Mouse (Mus musculus) erythroblast, embryonic 14.5 days (primary cell): ENCODE results near the gene Dact3. TPM values are rescaled to one million over a fixed set of nuclear protein-coding genes. Genes with fewer than 3 reads are reported as not detected.

ENCODE experiments used
- H3K27me3 ChIP-seq: 2 replicates; pipeline ENCODE4 v1.6.1; 2012; ENCODE audit warnings: inconsistent platforms; ENCODE audit not compliant: control insufficient read depth
- H3K36me3 ChIP-seq: 2 replicates; pipeline ENCODE4 v1.6.1; 2012; ENCODE audit warnings: mild to moderate bottlenecking, inconsistent platforms; ENCODE audit not compliant: control insufficient read depth
- H3K4me1 ChIP-seq: 2 replicates; pipeline ENCODE4 v1.6.1; 2012; ENCODE audit warnings: inconsistent platforms; ENCODE audit not compliant: control insufficient read depth
- H3K4me3 ChIP-seq: replicated peaks from 2 replicates; pipeline ENCODE3; 2012; ENCODE audit warnings: moderate library complexity, mild to moderate bottlenecking, inconsistent platforms
- H3K9me3 ChIP-seq: 2 replicates; pipeline ENCODE4 v1.6.1; 2012; ENCODE audit warnings: low read length, inconsistent platforms, mixed read lengths; ENCODE audit not compliant: control insufficient read depth
- GATA1 ChIP-seq: IDR thresholded peaks from 2 replicates; pipeline ENCODE4 v1.6.1; 2012; ENCODE audit warnings: low read length, inconsistent platforms, mixed read lengths
- TAL1 ChIP-seq: IDR thresholded peaks from 3 replicates; pipeline ENCODE4 v1.6.1; 2012; ENCODE audit warnings: low read length, inconsistent platforms, mixed read lengths
- polyA plus RNA-seq: library from polyadenylated mRNA; stranded (reverse); fragments of >175 nt; gene quantifications from 2 replicates; pipeline ENCODE4 v1.2.3, GENCODE M21; 2012

Gene Dact3
- polyA plus RNA-seq, 1 experiment, result 0.02 TPM

DNA sequence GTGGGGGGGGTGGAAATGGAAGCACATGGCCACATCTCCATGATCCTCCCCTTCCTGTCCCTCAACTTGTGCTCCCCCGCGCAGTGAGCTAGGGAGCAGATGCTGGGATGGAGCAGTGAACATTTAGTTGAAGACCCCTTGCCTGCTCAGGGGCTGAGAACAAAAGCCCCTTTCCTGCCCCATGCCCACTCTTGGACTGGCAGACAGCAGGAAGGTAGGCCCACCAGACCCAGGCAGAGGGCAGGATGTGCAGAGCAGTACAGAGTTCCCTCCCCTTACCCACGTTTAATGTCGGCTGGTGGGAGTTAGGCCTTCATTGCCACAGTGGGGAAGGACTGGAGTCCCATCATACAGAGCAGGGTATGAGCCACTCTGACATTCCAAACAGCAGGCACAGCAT, 34.0 kb upstream of the Dact3 start:
- TF ChIP-seq TAL1 (no peak), GATA1 (no peak)
- Histone ChIP-seq H3K4me1 (peaks cover 66% of the 10 kb centered on the region), H3K4me3 (no peak overlapping the region), H3K36me3 (peaks cover 57% of the 10 kb centered on the region), H3K27me3 (no peaks in the 10 kb centered on the region), H3K9me3 (no peaks in the 10 kb centered on the region)

- no peak for TF ChIP-seq TAL1
- no peak for TF ChIP-seq GATA1
- Histone ChIP-seq H3K4me1 (peaks cover 66% of the 10 kb centered on the region), H3K36me3 (peaks cover 53% of the 10 kb centered on the region), H3K27me3 (no peaks in the 10 kb centered on the region), H3K9me3 (no peaks in the 10 kb centered on the region), H3K4me3 (peak overlapping the region; percentile 80)
Observed at GRCm38 (mm10) chr7:16841561-16842560, 33.3 kb upstream of the Dact3 start.

DNA sequence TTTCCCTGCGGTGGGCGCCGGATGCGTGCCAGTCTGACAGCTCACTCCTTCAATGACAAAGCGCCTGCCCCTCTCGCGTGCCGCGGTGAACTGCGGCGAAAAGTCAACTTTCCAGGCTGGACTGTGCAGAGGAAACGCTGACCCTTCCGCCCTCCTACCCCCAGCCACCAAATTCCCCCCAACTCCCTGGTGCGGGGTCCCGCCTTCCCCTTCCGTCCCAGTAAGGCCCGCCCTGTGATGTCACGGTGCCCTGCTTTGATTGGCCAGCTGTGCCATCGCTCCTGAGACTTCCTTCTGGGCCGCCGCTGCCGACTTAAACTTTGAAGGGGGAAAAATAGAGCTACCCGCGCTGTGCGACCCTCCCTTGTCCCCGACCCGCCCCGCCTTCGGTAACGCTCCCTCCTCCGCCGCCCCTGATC, 32.5 kb upstream of the Dact3 start, which contains the start of gene Prkd2:
Gene Prkd2 (plus strand): TSS at position 258 of the 419 bp plus-strand sequence.
- H3K4me1 ChIP-seq, result peaks cover 64% of the 10 kb centered on the region
- H3K36me3 ChIP-seq, result peaks cover 46% of the 10 kb centered on the region

DNA sequence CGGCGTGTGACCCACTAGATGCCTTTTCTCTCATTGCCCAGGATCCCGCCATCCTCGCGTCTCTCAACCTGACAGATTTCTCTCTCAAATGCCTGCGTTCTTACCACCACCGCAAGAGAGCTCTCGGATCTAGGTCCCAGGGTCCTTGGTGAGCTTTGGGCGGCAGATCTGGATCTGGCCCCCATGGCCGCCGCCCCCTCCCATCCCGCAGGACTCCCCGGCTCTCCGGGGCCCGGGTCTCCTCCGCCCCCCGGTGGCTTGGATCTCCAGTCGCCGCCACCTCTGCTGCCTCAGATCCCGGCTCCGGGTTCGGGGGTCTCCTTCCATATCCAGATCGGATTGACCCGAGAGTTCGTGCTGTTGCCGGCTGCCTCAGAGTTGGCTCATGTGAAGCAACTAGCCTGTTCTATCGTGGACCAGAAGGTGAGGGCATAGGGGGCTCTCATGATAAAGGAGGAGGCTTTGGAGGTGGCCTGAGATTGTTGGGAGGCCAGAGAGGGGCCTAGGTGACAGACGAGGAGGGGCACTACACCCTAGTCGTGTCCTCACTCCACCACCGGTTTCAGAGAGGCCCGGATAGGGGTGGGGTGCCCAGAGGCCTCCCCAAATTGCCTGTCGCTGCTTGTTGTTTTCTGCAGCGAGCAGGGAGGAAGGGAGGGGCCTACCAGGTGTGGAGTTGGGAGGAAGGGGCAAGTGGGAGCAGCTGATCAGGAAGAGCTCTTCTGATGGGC, 31.5 kb upstream of the Dact3 start:
- Histone ChIP-seq H3K4me1 (peaks cover 58% of the 10 kb centered on the region), H3K9me3 (no peaks in the 10 kb centered on the region), H3K4me3 (peak overlapping the region; percentile 80), H3K27me3 (no peaks in the 10 kb centered on the region), H3K36me3 (peaks cover 36% of the 10 kb centered on the region)
- TF ChIP-seq TAL1, result no peak

More for the DNA sequence above, 32.5 kb upstream of the Dact3 start, which contains the start of gene Prkd2:
- no peaks in the 10 kb centered on the region for H3K27me3 ChIP-seq
- TF ChIP-seq GATA1 (no peak), TAL1 (no peak)
- H3K4me3 ChIP-seq, result peak within 1 kb of the TSS; percentile 80
- H3K9me3 ChIP-seq, result no peaks in the 10 kb centered on the region

GRCm38 (mm10) chr7:16844696-16845071, 30.4 kb upstream of the Dact3 start:
- no peaks in the 10 kb centered on the region for H3K27me3 ChIP-seq
- peaks cover 54% of the 10 kb centered on the region for H3K4me1 ChIP-seq
- no peak for TF ChIP-seq GATA1
- peak overlapping the region; percentile 80 for H3K4me3 ChIP-seq
- no peaks in the 10 kb centered on the region for H3K9me3 ChIP-seq
- peaks cover 30% of the 10 kb centered on the region for H3K36me3 ChIP-seq

DNA sequence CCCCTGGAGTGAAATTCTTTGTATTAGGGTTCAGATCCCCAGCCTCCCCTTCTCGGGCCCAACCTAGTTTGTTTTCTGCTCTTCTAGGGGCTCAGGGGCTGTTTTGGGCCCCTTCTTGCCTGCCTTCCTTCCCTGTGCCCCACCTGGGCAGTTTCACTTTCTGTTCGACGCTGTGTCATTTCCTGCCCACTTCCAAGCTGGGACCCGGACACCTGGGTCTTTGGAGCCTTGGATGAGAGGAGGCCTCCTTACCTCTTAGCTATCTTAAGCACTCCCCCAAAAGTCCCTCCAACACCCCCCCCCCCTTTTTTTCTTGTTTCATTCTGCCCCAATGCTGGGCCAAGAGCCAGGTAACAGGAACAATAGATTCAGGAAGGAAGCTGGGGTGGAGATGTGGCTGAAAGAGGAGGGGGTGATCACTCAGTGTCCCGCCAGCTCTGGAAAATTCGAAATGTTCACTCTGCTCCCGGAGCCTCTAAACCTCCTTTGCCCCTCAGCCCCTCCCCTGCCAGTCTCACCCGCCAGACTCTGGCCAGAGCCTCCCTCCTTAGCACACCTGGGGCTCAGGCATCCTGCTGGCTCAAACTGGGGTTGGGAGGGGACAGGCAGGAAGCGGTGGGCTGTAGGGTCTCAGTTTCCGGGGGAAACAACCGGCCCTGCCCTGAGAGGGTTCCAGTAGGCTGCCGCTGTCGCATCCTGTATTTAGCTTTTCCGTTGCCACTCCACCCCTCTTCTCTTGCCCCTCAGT, 29.9 kb upstream of the Dact3 start:
- Histone ChIP-seq H3K4me3 (peak overlapping the region; percentile 80), H3K27me3 (no peaks in the 10 kb centered on the region), H3K36me3 (peaks cover 28% of the 10 kb centered on the region)

GRCm38 (mm10) chr7:16845820-16846167, 29.3 kb upstream of the Dact3 start:
- no peaks in the 10 kb centered on the region for H3K9me3 ChIP-seq
- H3K36me3 ChIP-seq, result peaks cover 22% of the 10 kb centered on the region
- H3K27me3 ChIP-seq, result no peaks in the 10 kb centered on the region
- peak overlapping the region; percentile 80 for H3K4me3 ChIP-seq
- no peak for TF ChIP-seq GATA1
- no peak for TF ChIP-seq TAL1
- peaks cover 54% of the 10 kb centered on the region for H3K4me1 ChIP-seq

More for the DNA sequence above, 29.9 kb upstream of the Dact3 start:
- TF ChIP-seq GATA1, result no peak
- no peak for TF ChIP-seq TAL1
- H3K9me3 ChIP-seq, result no peaks in the 10 kb centered on the region
- H3K4me1 ChIP-seq, result peaks cover 54% of the 10 kb centered on the region

- TF ChIP-seq TAL1, result no peak
- Histone ChIP-seq H3K4me3 (no peak overlapping the region), H3K9me3 (no peaks in the 10 kb centered on the region), H3K36me3 (peaks cover 13% of the 10 kb centered on the region), H3K27me3 (no peaks in the 10 kb centered on the region), H3K4me1 (peaks cover 45% of the 10 kb centered on the region)
Observed at GRCm38 (mm10) chr7:16846775-16847174, 28.3 kb upstream of the Dact3 start.
